Mouse (Mus musculus) myocyte (in vitro differentiated cells): ENCODE measurements around the gene Pald1.

ENCODE experiments used
- E2F4 ChIP-seq: IDR thresholded peaks from one replicate; pipeline ENCODE4 v1.6.1; 2011; ENCODE audit warnings: mild to moderate bottlenecking, control low read depth, moderate library complexity; ENCODE audit not compliant: insufficient read depth
- MAX ChIP-seq: IDR thresholded peaks from one replicate; pipeline ENCODE4 v1.6.1; 2011; ENCODE audit warnings: low read depth, mild to moderate bottlenecking, control low read depth
- MYOD1 ChIP-seq, 3 experiments: IDR thresholded peaks; one replicate each; pipeline ENCODE4 v1.6.1; 2011; ENCODE audit warnings: control low read depth in 2 of 3, low read depth in 2 of 3, mild to moderate bottlenecking in 2 of 3, moderate library complexity in 1 of 3; ENCODE audit not compliant: insufficient read length in 2 of 3, control insufficient read depth in 1 of 3
- POLR2A ChIP-seq: IDR thresholded peaks from one replicate; pipeline ENCODE4 v1.6.1; 2011; ENCODE audit warnings: low read depth, mild to moderate bottlenecking, control low read depth, moderate library complexity; ENCODE audit not compliant: insufficient read length
- POLR2AphosphoS2 ChIP-seq: IDR thresholded peaks from one replicate; pipeline ENCODE4 v1.6.1; 2011; ENCODE audit warnings: low read depth, control low read depth; ENCODE audit not compliant: insufficient read length
- TCF12 ChIP-seq: IDR thresholded peaks from one replicate; pipeline ENCODE4 v1.6.1; 2011; ENCODE audit warnings: mild to moderate bottlenecking, control low read depth; ENCODE audit not compliant: poor library complexity, insufficient read depth, severe bottlenecking
- TCF3 ChIP-seq: IDR thresholded peaks from one replicate; pipeline ENCODE4 v1.6.1; 2011; ENCODE audit warnings: low read depth, control low read depth; ENCODE audit not compliant: insufficient read length

GRCm38 (mm10) chr10:61286246-61286645, 97.1 kb downstream of the Pald1 start:
- no peak for TF ChIP-seq TCF3
- no peak for TF ChIP-seq POLR2A
- no peak for TF ChIP-seq E2F4
- TF ChIP-seq POLR2AphosphoS2: no peak
- no peak for TF ChIP-seq MAX
- no peak for TF ChIP-seq TCF12
- no peak for TF ChIP-seq MYOD1 (IDR thresholded peaks at IDR 0.05; ENCODE audit: control insufficient read depth in 1 of 3, insufficient read length in 2 of 3, low read depth in 2 of 3)
